Mouse (Mus musculus): ENCODE measurements around the gene Atrnl1. TPM values are rescaled to one million over a fixed set of nuclear protein-coding genes. Genes with fewer than 3 reads are reported as not detected.
A peak's percentile ranks its signal among the peaks of the same experiment; 100 is the strongest.

Atrnl1 gene
- total and polyA plus RNA-seq, 2 experiments from 2014 or later, result 5.4 to 60.5 TPM

GRCm38 (mm10) chr19:58050986-58051385 lies 440.2 kb downstream of the Atrnl1 start:
- Histone ChIP-seq H3K27ac (ENCODE audit: low read depth, low read length) (no peak overlapping the region), H3K4me1 (ENCODE audit: insufficient read depth, low read length) (0 out of 2 replicates have a peak, but pooled peaks cover 3% of the 10 kb centered on the region), H3K4me3 (ENCODE audit: low read depth, low read length) (no peak overlapping the region), H3K27me3 (ENCODE audit: insufficient read depth, low read length) (no peaks in the 10 kb centered on the region), H3K9me3 (ENCODE audit: low read length) (no peaks in the 10 kb centered on the region), H3K9ac (replicated peaks; ENCODE audit: low read length, poor library complexity, severe bottlenecking) (no peak overlapping the region), H3K4me2 (ENCODE audit: low read depth, low read length, poor library complexity, severe bottlenecking) (no peak overlapping the region), H3K36me3 (ENCODE audit: insufficient read depth, low read length) (no peaks in the 10 kb centered on the region)
- no peak for TF ChIP-seq CTCF (IDR thresholded peaks at IDR 0.05)
- DNase-seq (ENCODE audit: low spot score) (no peak), ATAC-seq (ENCODE audit: low FRiP score) (no peak)
- WGBS, result 90% methylated on average over 8 of the region's 8 CpGs

GRCm38 (mm10) chr19:58051905-58052304 lies 441.1 kb downstream of the Atrnl1 start:
- no peak overlapping the region for H3K27ac ChIP-seq (ENCODE audit: low read depth, low read length)
- H3K4me1 ChIP-seq (ENCODE audit: insufficient read depth, low read length), result 0 out of 2 replicates have a peak, but pooled peaks cover 3% of the 10 kb centered on the region
- H3K27me3 ChIP-seq (ENCODE audit: insufficient read depth, low read length), result no peaks in the 10 kb centered on the region
- no peak overlapping the region for H3K9ac ChIP-seq (replicated peaks; ENCODE audit: low read length, poor library complexity, severe bottlenecking)
- H3K9me3 ChIP-seq (ENCODE audit: low read length), result no peaks in the 10 kb centered on the region
- no peak for TF ChIP-seq CTCF (IDR thresholded peaks at IDR 0.05)
- H3K4me2 ChIP-seq (ENCODE audit: low read depth, low read length, poor library complexity, severe bottlenecking), result no peak overlapping the region
- WGBS, result 79% methylated on average over 13 of the region's 13 CpGs
- no peak for ATAC-seq (ENCODE audit: low FRiP score)
- no peak for DNase-seq (ENCODE audit: low spot score)
- H3K36me3 ChIP-seq (ENCODE audit: insufficient read depth, low read length), result no peaks in the 10 kb centered on the region
- no peak overlapping the region for H3K4me3 ChIP-seq (ENCODE audit: low read depth, low read length)

GRCm38 (mm10) chr19:58052444-58053135 lies 441.8 kb downstream of the Atrnl1 start:
- ATAC-seq (ENCODE audit: low FRiP score), result no peak
- H3K36me3 ChIP-seq (ENCODE audit: insufficient read depth, low read length), result no peaks in the 10 kb centered on the region
- WGBS, result 62% methylated on average over 13 of the region's 13 CpGs

GRCm38 (mm10) chr19:58059719-58060118 lies 448.9 kb downstream of the Atrnl1 start:
- Histone ChIP-seq H3K4me1 (ENCODE audit: insufficient read depth, low read length) (0 out of 2 replicates have a peak, but pooled peaks cover 18% of the 10 kb centered on the region), H3K9ac (replicated peaks; ENCODE audit: low read length, poor library complexity, severe bottlenecking) (no peak overlapping the region), H3K4me3 (ENCODE audit: low read depth, low read length) (no peak overlapping the region), H3K36me3 (ENCODE audit: insufficient read depth, low read length) (no peaks in the 10 kb centered on the region), H3K27me3 (ENCODE audit: insufficient read depth, low read length) (no peaks in the 10 kb centered on the region), H3K4me2 (ENCODE audit: low read depth, low read length, poor library complexity, severe bottlenecking) (no peak overlapping the region), H3K27ac (ENCODE audit: low read depth, low read length) (no peak overlapping the region), H3K9me3 (ENCODE audit: low read length) (no peaks in the 10 kb centered on the region)
- no peak for DNase-seq (ENCODE audit: low spot score)
- no peak for ATAC-seq (ENCODE audit: low FRiP score)
- TF ChIP-seq CTCF (IDR thresholded peaks at IDR 0.05), result no peak
- 26% methylated on average over 9 of the region's 9 CpGs for WGBS

More at GRCm38 (mm10) chr19:58052444-58053135, 441.8 kb downstream of the Atrnl1 start:
- H3K4me3 ChIP-seq (ENCODE audit: low read depth, low read length), result no peak overlapping the region
- H3K27me3 ChIP-seq (ENCODE audit: insufficient read depth, low read length), result no peaks in the 10 kb centered on the region
- 0 out of 2 replicates have a peak, but pooled peaks cover 3% of the 10 kb centered on the region for H3K4me1 ChIP-seq (ENCODE audit: insufficient read depth, low read length)
- no peak overlapping the region for H3K27ac ChIP-seq (ENCODE audit: low read depth, low read length)
- no peak for TF ChIP-seq CTCF (IDR thresholded peaks at IDR 0.05)
- no peak overlapping the region for H3K4me2 ChIP-seq (ENCODE audit: low read depth, low read length, poor library complexity, severe bottlenecking)
- H3K9me3 ChIP-seq (ENCODE audit: low read length), result no peaks in the 10 kb centered on the region
- DNase-seq (ENCODE audit: low spot score), result no peak
- H3K9ac ChIP-seq (replicated peaks; ENCODE audit: low read length, poor library complexity, severe bottlenecking), result no peak overlapping the region

- Histone ChIP-seq H3K36me3 (ENCODE audit: insufficient read depth, low read length) (no peaks in the 10 kb centered on the region), H3K27me3 (ENCODE audit: insufficient read depth, low read length) (no peaks in the 10 kb centered on the region), H3K4me1 (ENCODE audit: insufficient read depth, low read length) (0 out of 2 replicates have a peak, but pooled peaks cover 18% of the 10 kb centered on the region), H3K27ac (ENCODE audit: low read depth, low read length) (no peak overlapping the region), H3K9ac (replicated peaks; ENCODE audit: low read length, poor library complexity, severe bottlenecking) (no peak overlapping the region), H3K4me3 (ENCODE audit: low read depth, low read length) (no peak overlapping the region), H3K9me3 (ENCODE audit: low read length) (no peaks in the 10 kb centered on the region), H3K4me2 (ENCODE audit: low read depth, low read length, poor library complexity, severe bottlenecking) (peak overlapping the region; percentile 18)
- 20% methylated on average over 12 of the region's 12 CpGs for WGBS
- TF ChIP-seq CTCF (IDR thresholded peaks at IDR 0.05), result no peak
- ATAC-seq (ENCODE audit: low FRiP score), result no peak
- DNase-seq (ENCODE audit: low spot score), result no peak
These were observed 449.5 kb downstream of the Atrnl1 start for GRCm38 (mm10) chr19:58060199-58060853.

GRCm38 (mm10) chr19:58060854-58061358 lies 450.1 kb downstream of the Atrnl1 start:
- H3K27ac ChIP-seq (ENCODE audit: low read depth, low read length), result no peak overlapping the region
- 0 out of 2 replicates have a peak, but pooled peaks cover 18% of the 10 kb centered on the region for H3K4me1 ChIP-seq (ENCODE audit: insufficient read depth, low read length)
- DNase-seq (ENCODE audit: low spot score), result peak; percentile 58
- TF ChIP-seq CTCF (IDR thresholded peaks at IDR 0.05), result no peak
- no peak overlapping the region for H3K4me3 ChIP-seq (ENCODE audit: low read depth, low read length)
- H3K27me3 ChIP-seq (ENCODE audit: insufficient read depth, low read length), result no peaks in the 10 kb centered on the region
- H3K9ac ChIP-seq (replicated peaks; ENCODE audit: low read length, poor library complexity, severe bottlenecking), result no peak overlapping the region
- H3K9me3 ChIP-seq (ENCODE audit: low read length), result no peaks in the 10 kb centered on the region
- 11% methylated on average over 15 of the region's 15 CpGs for WGBS
- no peaks in the 10 kb centered on the region for H3K36me3 ChIP-seq (ENCODE audit: insufficient read depth, low read length)
- peak; percentile 62; the same call in 1 of the 2 replicates for ATAC-seq (ENCODE audit: low FRiP score)
- H3K4me2 ChIP-seq (ENCODE audit: low read depth, low read length, poor library complexity, severe bottlenecking), result peak overlapping the region; percentile 18
